Mouse (Mus musculus) liver, adult (tissue): ENCODE measurements at regions not wholly inside any gene's neighbourhood (a gene's known extent, or its start where the extent isn't known, plus 50 kb on each side); places are given as distances from the start of the nearest gene placed in this dataset.

ENCODE experiments used
- GATA4 ChIP-seq: IDR thresholded peaks from 2 replicates; pipeline ENCODE4 v1.6.1; 2014; ENCODE audit warnings: mild to moderate bottlenecking, low read length; ENCODE audit not compliant: insufficient replicate concordance

- no peak for TF ChIP-seq GATA4
Observed at GRCm38 (mm10) chr9:73272614-73273013, 159.4 kb downstream of the Rsl24d1 start.

- TF ChIP-seq GATA4, result no peak
Observed at GRCm38 (mm10) chr9:73273681-73274080, 160.5 kb downstream of the Rsl24d1 start.

- no peak for TF ChIP-seq GATA4
Observed at GRCm38 (mm10) chr9:73275671-73276070, 162.4 kb downstream of the Rsl24d1 start.

GRCm38 (mm10) chr9:73295287-73295686, 182.1 kb downstream of the Rsl24d1 start:
- TF ChIP-seq GATA4, result no peak

GRCm38 (mm10) chr9:73302156-73302918, 189.1 kb downstream of the Rsl24d1 start:
- no peak for TF ChIP-seq GATA4

- peak; percentile 32; the same call in 1 of the 2 replicates for TF ChIP-seq GATA4
Observed at GRCm38 (mm10) chr9:73317048-73317447, 203.8 kb downstream of the Rsl24d1 start.

GRCm38 (mm10) chr9:73319704-73320307, 206.6 kb downstream of the Rsl24d1 start:
- TF ChIP-seq GATA4, result no peak

- no peak for TF ChIP-seq GATA4
Observed at GRCm38 (mm10) chr9:73331066-73331465, 217.8 kb downstream of the Rsl24d1 start.

GRCm38 (mm10) chr9:73336039-73336438, 222.8 kb downstream of the Rsl24d1 start:
- no peak for TF ChIP-seq GATA4

- no peak for TF ChIP-seq GATA4
Observed at GRCm38 (mm10) chr9:73337045-73337740, 224.0 kb downstream of the Rsl24d1 start.

GRCm38 (mm10) chr9:73355876-73356275, 242.7 kb downstream of the Rsl24d1 start:
- no peak for TF ChIP-seq GATA4

- TF ChIP-seq GATA4, result no peak
Observed at GRCm38 (mm10) chr9:73358968-73359367, 245.7 kb downstream of the Rsl24d1 start.

GRCm38 (mm10) chr9:73380768-73381167, 267.5 kb downstream of the Rsl24d1 start:
- no peak for TF ChIP-seq GATA4

GRCm38 (mm10) chr9:73392036-73392435, 278.8 kb downstream of the Rsl24d1 start:
- no peak for TF ChIP-seq GATA4

- TF ChIP-seq GATA4, result no peak
Observed at GRCm38 (mm10) chr9:73413367-73413930, 300.2 kb downstream of the Rsl24d1 start.
